Mouse (Mus musculus) lung, embryonic 14.5 days (tissue): ENCODE measurements around the gene Msi2. TPM values are rescaled to one million over a fixed set of nuclear protein-coding genes. Genes with fewer than 3 reads are reported as not detected.
A peak's percentile ranks its signal among the peaks of the same experiment; 100 is the strongest.

Experiments used
- ATAC-seq: fragments of 200-750 bp; cut with Nextera tagmentation; 2 replicates; pipeline ENCODE4 v1.8.0; 2017; ENCODE audit warnings: mild to moderate bottlenecking, moderate TSS enrichment, moderate library complexity; ENCODE audit not compliant: insufficient read depth
- DNase-seq: peaks from one replicate; pipeline ENCODE4 v3.0.0-alpha.2; 2015
- H3K27ac ChIP-seq: fragments of 300-500 bp; sonication (generic); 2 replicates; pipeline ENCODE4 v1.5.1; 2014; ENCODE audit warnings: low read depth, mild to moderate bottlenecking, moderate library complexity
- H3K27me3 ChIP-seq: fragments of 300-500 bp; sonication (generic); 2 replicates; pipeline ENCODE4 v1.6.1; 2014; ENCODE audit warnings: low read length, control low read depth; ENCODE audit not compliant: insufficient read depth
- H3K36me3 ChIP-seq: fragments of 300-500 bp; sonication (generic); 2 replicates; pipeline ENCODE4 v1.6.1; 2014; ENCODE audit warnings: control low read depth; ENCODE audit not compliant: insufficient read depth
- H3K4me1 ChIP-seq: fragments of 300-500 bp; sonication (generic); 2 replicates; pipeline ENCODE4 v1.6.1; 2014; ENCODE audit warnings: antibody characterized with exemption, control low read depth; ENCODE audit not compliant: insufficient read depth
- H3K4me2 ChIP-seq: fragments of 300-500 bp; sonication (generic); 2 replicates; pipeline ENCODE4 v1.6.1; 2014; ENCODE audit warnings: mild to moderate bottlenecking
- H3K4me3 ChIP-seq: fragments of 300-500 bp; sonication (generic); 2 replicates; pipeline ENCODE4 v1.5.1; 2014; ENCODE audit warnings: low read depth, low read length
- H3K9ac ChIP-seq: fragments of 300-500 bp; sonication (generic); 2 replicates; pipeline ENCODE4 v1.6.1; 2014
- H3K9me3 ChIP-seq: fragments of 300-500 bp; sonication (generic); 2 replicates; pipeline ENCODE4 v1.6.1; 2016; ENCODE audit warnings: low read depth, low read length, control low read depth
- CTCF ChIP-seq: IDR thresholded peaks from 2 replicates; pipeline ENCODE4 v1.5.1; 2016; ENCODE audit warnings: antibody characterized with exemption, low read depth
- WGBS: fragments of 180-500 bp; shearing (Covaris S2); extraction: QIAGEN DNeasy Blood & Tissue Kit; methylation state at CpG from one replicate; pipeline ENCODE4 v1.1.7; 2014; 5-methylcytosine and 5-hydroxymethylcytosine counted together
- polyA plus RNA-seq: library from polyadenylated mRNA; unstranded; fragments of >200 nt; fragmentation: Nextera tagmentation; extraction: Ambion mirVana; gene quantifications from 2 replicates; pipeline ENCODE4 v1.2.1, GENCODE M21; 2014

Msi2 gene
- polyA plus RNA-seq, 1 experiment from 2014 or later = 12.7 TPM

DNA sequence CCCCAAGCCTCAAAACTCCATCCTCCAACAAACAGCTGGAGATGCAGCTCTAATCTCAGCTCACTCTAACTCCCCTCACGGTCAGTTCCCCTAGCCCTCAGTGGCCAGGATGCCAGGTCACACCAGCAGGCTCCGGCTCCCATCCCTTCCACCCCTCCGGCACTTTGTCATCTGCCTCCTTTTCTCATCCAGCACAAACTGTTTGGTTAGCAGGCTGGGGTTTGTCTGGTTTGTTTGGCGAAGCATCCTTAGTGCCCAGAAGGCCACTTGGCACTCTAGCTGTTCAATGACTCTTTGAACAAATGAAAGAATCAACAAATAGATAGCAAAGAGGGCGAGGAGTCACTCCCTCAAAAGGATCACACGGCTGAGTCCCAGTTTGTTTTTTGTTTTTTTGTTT, 194.8 kb downstream of the Msi2 start:
- Histone ChIP-seq H3K36me3 (no peaks in the 10 kb centered on the region), H3K27ac (peak overlapping the region; percentile 40; the same call in 1 of the 2 replicates), H3K9ac (no peak overlapping the region), H3K9me3 (no peaks in the 10 kb centered on the region), H3K4me2 (no peak overlapping the region), H3K4me3 (no peak overlapping the region), H3K4me1 (peaks cover 45% of the 10 kb centered on the region), H3K27me3 (no peaks in the 10 kb centered on the region)
- no peak for TF ChIP-seq CTCF
- ATAC-seq = no peak
- no peak for DNase-seq
- WGBS = 47% methylated on average over 6 of the region's 6 CpGs

DNA sequence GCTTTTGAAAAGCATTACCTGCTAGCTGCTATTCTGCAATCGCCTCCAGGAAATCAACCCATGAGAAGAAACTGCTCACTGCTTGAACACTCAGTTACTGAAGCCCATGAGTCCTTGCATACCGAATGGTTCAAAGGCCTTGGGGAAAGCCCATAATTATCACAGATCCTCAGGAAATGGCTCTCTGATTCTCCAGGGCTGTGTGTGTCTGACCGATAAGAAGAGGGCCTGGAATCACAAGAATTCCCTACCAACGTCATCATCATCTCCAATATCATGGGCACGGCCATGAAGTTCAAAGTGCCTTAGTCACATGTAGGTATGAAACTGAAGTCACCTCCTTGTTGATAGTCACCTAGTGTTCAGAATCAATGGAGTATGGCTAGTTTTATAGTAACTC, 196.2 kb downstream of the Msi2 start:
- no peak for DNase-seq
- no peaks in the 10 kb centered on the region for H3K27me3 ChIP-seq
- H3K27ac ChIP-seq = no peak overlapping the region
- ATAC-seq = no peak
- 67% methylated on average over 5 of the region's 5 CpGs for WGBS
- no peaks in the 10 kb centered on the region for H3K36me3 ChIP-seq
- TF ChIP-seq CTCF = no peak
- no peaks in the 10 kb centered on the region for H3K9me3 ChIP-seq
- peaks cover 33% of the 10 kb centered on the region for H3K4me1 ChIP-seq
- no peak overlapping the region for H3K9ac ChIP-seq
- H3K4me3 ChIP-seq = no peak overlapping the region
- no peak overlapping the region for H3K4me2 ChIP-seq

DNA sequence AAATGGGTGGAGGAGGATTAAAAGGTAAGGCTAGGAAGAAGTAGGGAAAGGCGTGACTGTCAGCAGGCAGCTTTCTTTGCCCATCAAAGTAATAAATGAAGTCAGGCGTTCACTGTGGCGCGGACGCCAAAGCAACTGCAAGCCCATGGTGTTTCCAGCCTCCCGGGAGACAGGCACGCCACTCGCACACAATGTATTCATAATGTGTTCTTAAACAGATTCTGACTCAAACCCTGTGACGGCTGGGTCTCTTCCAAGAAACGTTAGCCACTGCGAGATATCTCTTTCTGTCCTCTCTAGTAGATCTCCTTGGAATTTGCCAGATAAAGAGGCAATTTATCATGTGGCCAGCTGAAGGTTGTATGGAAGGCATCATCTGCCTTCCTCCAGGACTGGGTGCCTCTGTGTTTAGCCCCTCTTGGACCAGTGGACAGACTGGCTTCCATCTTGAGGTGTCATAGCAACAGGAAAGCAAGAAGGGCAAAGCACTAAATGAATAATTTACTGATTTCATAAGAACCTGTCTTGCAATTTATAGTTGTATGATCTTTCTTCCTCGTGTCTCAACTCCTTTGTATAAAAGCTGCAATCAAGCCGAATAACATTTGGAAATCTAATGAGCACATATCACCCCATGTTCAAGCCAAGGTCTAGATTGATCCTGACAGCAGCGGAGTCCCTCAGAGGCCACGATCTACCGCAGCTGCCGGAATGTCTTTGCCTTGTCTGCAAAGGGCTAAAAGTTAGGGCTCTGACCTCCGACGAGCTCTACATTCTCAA, 197.2 kb downstream of the Msi2 start:
- ATAC-seq (no peak), DNase-seq (peak; percentile 69)
- H3K4me3 ChIP-seq = no peak overlapping the region
- no peak overlapping the region for H3K4me2 ChIP-seq
- no peaks in the 10 kb centered on the region for H3K36me3 ChIP-seq
- no peak overlapping the region for H3K9ac ChIP-seq
- H3K27ac ChIP-seq = no peak overlapping the region
- H3K9me3 ChIP-seq = no peaks in the 10 kb centered on the region
- H3K4me1 ChIP-seq = peaks cover 32% of the 10 kb centered on the region
- H3K27me3 ChIP-seq = no peaks in the 10 kb centered on the region
- WGBS = 60% methylated on average over 19 of the region's 19 CpGs
- TF ChIP-seq CTCF = no peak

DNA sequence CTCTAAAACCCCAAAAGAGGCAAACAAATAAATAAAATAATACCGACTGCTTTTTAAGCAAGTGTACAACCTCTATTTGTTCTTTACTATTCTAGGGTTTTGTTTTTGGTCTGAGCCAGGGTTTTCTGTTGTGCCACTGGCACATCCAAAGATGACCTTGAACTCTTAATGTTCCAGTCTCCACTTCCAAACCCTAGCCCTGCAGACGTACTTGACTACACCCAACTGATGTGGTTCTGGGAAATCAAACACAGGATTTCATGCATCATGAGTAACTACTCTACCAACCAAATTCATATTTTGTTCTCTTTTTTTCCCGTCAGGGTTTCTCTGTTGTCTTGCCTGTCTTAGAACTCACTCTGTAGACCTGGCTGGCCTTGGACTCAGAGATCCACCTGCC, 200.0 kb downstream of the Msi2 start:
- no peaks in the 10 kb centered on the region for H3K27me3 ChIP-seq
- no peak for ATAC-seq
- TF ChIP-seq CTCF = no peak
- no peaks in the 10 kb centered on the region for H3K36me3 ChIP-seq
- DNase-seq = no peak
- H3K27ac ChIP-seq = no peak overlapping the region
- H3K4me2 ChIP-seq = no peak overlapping the region
- H3K4me1 ChIP-seq = peaks cover 19% of the 10 kb centered on the region; the same call in 1 of the 2 replicates
- WGBS = 93% methylated on average over 3 of the region's 3 CpGs
- H3K9me3 ChIP-seq = no peaks in the 10 kb centered on the region
- H3K9ac ChIP-seq = no peak overlapping the region
- no peak overlapping the region for H3K4me3 ChIP-seq

DNA sequence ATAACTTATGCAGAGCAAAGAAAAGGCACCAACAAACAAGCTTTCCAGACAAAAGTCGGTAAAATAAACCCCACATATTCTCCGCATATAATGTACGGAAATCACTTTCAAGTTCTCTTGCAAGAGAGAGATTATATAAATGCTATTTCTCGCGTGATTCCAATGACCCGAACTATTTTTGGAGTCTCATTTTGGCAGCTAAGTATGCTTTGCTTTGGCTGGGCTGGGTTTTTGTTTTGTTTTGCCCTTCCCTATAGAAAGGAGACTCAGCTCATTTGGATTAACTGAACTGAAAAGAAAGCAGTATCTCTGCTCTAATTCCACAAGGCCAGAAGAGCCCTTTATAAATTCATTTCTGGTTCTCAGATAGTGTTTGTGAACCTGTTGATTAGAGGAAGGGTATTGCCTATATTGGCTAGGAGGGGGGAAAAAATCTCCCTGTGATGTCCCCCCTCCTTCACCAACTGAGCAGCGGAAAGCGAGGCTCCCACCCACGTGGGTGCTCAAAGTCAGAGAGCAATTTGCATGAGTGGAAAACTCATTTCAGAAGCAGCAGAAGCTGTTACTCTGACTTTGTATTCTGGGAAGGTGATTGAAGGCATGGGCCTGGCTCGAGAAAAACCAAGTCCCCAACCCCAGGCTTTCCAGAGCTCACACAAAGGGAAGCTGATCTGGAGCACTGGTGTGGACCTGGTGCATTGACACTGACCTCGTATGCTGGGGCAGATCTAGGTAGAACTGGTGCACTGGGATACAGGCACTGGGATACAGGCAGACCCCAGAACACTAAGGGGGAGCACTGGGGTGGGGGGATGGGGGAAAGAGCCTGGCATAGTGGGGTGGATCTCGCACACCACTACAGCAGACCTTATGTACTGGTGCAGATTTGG, 201.5 kb downstream of the Msi2 start:
- TF ChIP-seq CTCF = no peak
- WGBS = 67% methylated on average over 12 of the region's 12 CpGs
- H3K4me2 ChIP-seq = no peak overlapping the region

DNA sequence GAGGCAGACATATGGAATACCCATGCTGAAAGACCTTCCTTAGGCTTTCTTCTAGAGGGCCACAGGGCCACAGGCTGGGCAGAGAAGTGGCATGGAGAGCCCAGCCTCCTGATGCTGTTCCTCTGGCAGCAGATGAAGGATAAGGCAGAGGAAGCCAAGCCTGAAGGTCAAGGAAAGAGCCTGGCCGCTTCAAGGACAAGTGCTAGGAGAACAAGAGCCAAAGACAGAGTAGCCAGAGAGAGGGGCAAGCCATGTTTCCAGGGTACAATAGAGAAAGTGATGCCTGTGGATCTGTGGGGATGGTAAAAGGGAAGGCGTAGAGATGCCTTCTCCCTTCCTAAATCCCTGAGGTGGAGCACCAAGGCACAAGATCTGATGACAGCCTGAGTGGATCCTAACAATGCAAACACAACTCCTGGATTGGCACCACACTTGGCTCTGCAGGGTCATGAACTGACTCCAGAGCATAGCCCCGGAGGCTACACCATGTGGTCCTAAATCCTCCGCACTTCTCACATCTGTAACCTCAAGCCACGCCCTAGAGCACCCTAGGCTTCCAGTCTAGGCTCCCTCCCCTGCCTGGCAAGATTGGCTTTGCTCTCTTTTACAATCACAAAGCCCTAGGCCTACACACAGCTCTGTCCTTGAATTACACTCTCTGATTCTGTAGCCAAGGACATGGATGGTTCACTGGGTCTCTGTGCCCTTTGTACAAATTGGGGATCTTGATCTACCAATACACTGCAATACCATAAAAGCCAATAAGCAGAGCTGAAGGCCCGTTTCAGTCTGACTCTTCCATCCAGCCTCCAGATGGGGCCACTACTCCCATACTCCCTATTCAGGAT, 202.4 kb downstream of the Msi2 start:
- H3K27me3 ChIP-seq = no peaks in the 10 kb centered on the region
- 0 out of 2 replicates have a peak, but pooled peaks cover 13% of the 10 kb centered on the region for H3K4me1 ChIP-seq
- 68% methylated on average over 6 of the region's 6 CpGs for WGBS
- no peak overlapping the region for H3K4me3 ChIP-seq
- no peak overlapping the region for H3K4me2 ChIP-seq
- TF ChIP-seq CTCF = no peak
- H3K9ac ChIP-seq = no peak overlapping the region
- DNase-seq (no peak), ATAC-seq (no peak)
- H3K27ac ChIP-seq = peak overlapping the region; percentile 3; the same call in 1 of the 2 replicates
- H3K36me3 ChIP-seq = no peaks in the 10 kb centered on the region
- H3K9me3 ChIP-seq = no peaks in the 10 kb centered on the region

More for the DNA sequence above, 201.5 kb downstream of the Msi2 start:
- Histone ChIP-seq H3K4me1 (0 out of 2 replicates have a peak, but pooled peaks cover 13% of the 10 kb centered on the region), H3K4me3 (no peak overlapping the region), H3K27me3 (no peaks in the 10 kb centered on the region), H3K27ac (peak overlapping the region; percentile 25; the same call in 1 of the 2 replicates), H3K9ac (no peak overlapping the region), H3K9me3 (no peaks in the 10 kb centered on the region), H3K36me3 (no peaks in the 10 kb centered on the region)
- DNase-seq (peak; percentile 67), ATAC-seq (no peak)
